In the genomic region with DNA sequence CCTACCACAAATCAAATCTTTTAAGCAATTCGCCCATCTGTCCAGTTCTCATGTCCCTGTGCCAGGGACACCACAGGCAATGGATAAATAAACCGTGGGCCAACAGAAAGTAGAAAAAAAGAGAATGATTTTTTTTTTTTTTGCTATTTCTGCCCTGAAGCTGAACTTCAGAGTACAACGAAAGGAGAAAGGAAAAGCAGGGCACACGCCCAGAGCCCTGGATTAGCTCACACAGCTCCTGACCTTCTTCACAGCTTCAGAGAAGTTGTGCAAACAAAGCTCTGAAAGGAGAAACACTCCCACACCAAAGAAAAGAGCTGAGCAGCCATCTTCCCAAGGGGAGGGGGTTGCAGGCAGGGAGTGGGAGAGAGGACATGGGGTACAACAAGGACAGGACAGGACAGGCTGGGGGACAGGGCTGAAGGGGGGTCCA, we compare ENCODE assay signal across 9 mouse cellular contexts. TPM values are rescaled to one million over a fixed set of nuclear protein-coding genes. Genes with fewer than 3 reads are reported as not detected.
DNase-seq lines count a peak whose midpoint lies in the region; ATAC-seq lines count a peak whose summit lies in the region.
"Had no signal": no experiment of that assay in that cellular context is flagged by ENCODE, and none has a peak within 500 bp of the region (broad histone marks: within the 10 kb centered on the region; RNA-seq: fewer than 3 reads in every experiment).

No protein-coding gene starts in this region.

- peaks cover 86% of the 10 kb centered on the region for H3K4me1 ChIP-seq in kidney, embryonic 16.5 days (ENCODE audit: insufficient read depth, low read length)
- H3K4me1 ChIP-seq in embryonic facial prominence, embryonic 10.5 days, result peaks cover 86% of the 10 kb centered on the region
- peaks cover 60% of the 10 kb centered on the region for H3K4me1 ChIP-seq in hindbrain, embryonic 14.5 days (replicated peaks; ENCODE audit: control insufficient read depth, insufficient read depth, low read length)
- peaks cover 70% of the 10 kb centered on the region for H3K4me1 ChIP-seq in midbrain, embryonic 13.5 days (replicated peaks)

- peak overlapping the region; percentile 59 for H3K27ac ChIP-seq in kidney, embryonic 16.5 days (ENCODE audit: low read length)
- H3K27ac ChIP-seq in embryonic facial prominence, embryonic 10.5 days (replicated peaks), result peak overlapping the region; percentile 32
- H3K27ac ChIP-seq in hindbrain, embryonic 14.5 days, result peak overlapping the region; percentile 29; the same call in 1 of the 2 replicates
- 0 out of 2 replicates have a peak overlapping the region, but pooled peaks have one; percentile 39 for H3K27ac ChIP-seq in midbrain, embryonic 13.5 days

- no peak for DNase-seq in kidney, postnatal 36 days
- no peak for DNase-seq in embryonic facial prominence, embryonic 10.5 days (ENCODE audit: low spot score)
- DNase-seq in hindbrain, embryonic 14.5 days (ENCODE audit: low spot score), result no peak
- no peak for DNase-seq in cerebellum, adult 8-10 months
- no peak for DNase-seq in spleen, postnatal 36 days (ENCODE audit: low spot score in 2 of 2)
- DNase-seq: kidney, postnatal 25 days; right cerebral cortex, postnatal 4 days had no signal

- no peaks in the 10 kb centered on the region for H3K36me3 ChIP-seq in kidney, embryonic 16.5 days (ENCODE audit: insufficient read depth, low read length)
- H3K36me3 ChIP-seq in embryonic facial prominence, embryonic 10.5 days (replicated peaks), result peaks cover 8% of the 10 kb centered on the region
- H3K36me3 ChIP-seq in hindbrain, embryonic 14.5 days (replicated peaks; ENCODE audit: control insufficient read depth, insufficient read depth), result no peaks in the 10 kb centered on the region
- peaks cover under 1% of the 10 kb centered on the region; the same call in 1 of the 2 replicates for H3K36me3 ChIP-seq in midbrain, embryonic 13.5 days

- no peak for ATAC-seq in kidney, embryonic 16.5 days (ENCODE audit: low FRiP score, low TSS enrichment)
- ATAC-seq in hindbrain, embryonic 14.5 days (ENCODE audit: low FRiP score), result no peak
- no peak for ATAC-seq in midbrain, embryonic 13.5 days

- no peaks in the 10 kb centered on the region for H3K27me3 ChIP-seq in kidney, embryonic 16.5 days (ENCODE audit: insufficient read depth, low read length)
- H3K27me3 ChIP-seq in embryonic facial prominence, embryonic 10.5 days (replicated peaks; ENCODE audit: low read depth, poor library complexity, severe bottlenecking), result no peaks in the 10 kb centered on the region
- no peaks in the 10 kb centered on the region for H3K27me3 ChIP-seq in hindbrain, embryonic 14.5 days (ENCODE audit: control insufficient read depth, insufficient read depth, low read length)
- no peaks in the 10 kb centered on the region for H3K27me3 ChIP-seq in midbrain, embryonic 13.5 days

- H3K9me3 ChIP-seq in kidney, embryonic 16.5 days (ENCODE audit: low read length), result no peaks in the 10 kb centered on the region
- no peaks in the 10 kb centered on the region for H3K9me3 ChIP-seq in embryonic facial prominence, embryonic 10.5 days
- no peaks in the 10 kb centered on the region for H3K9me3 ChIP-seq in hindbrain, embryonic 14.5 days (ENCODE audit: control insufficient read depth, low read length)
- H3K9me3 ChIP-seq in midbrain, embryonic 13.5 days, result no peaks in the 10 kb centered on the region

- H3K4me2 ChIP-seq in kidney, embryonic 16.5 days (replicated peaks; ENCODE audit: low read depth, low read length), result no peak overlapping the region
- H3K4me2 ChIP-seq in hindbrain, embryonic 14.5 days (replicated peaks), result no peak overlapping the region
- H3K4me2 ChIP-seq in midbrain, embryonic 13.5 days (replicated peaks), result no peak overlapping the region

- no peak overlapping the region for H3K4me3 ChIP-seq in kidney, embryonic 16.5 days (ENCODE audit: low read length)
- no peak overlapping the region for H3K4me3 ChIP-seq in embryonic facial prominence, embryonic 10.5 days
- H3K4me3 ChIP-seq in hindbrain, embryonic 14.5 days (replicated peaks; ENCODE audit: low read length), result no peak overlapping the region
- H3K4me3 ChIP-seq in midbrain, embryonic 13.5 days (replicated peaks), result no peak overlapping the region

- 35% methylated on average over 4 of the region's 4 CpGs for WGBS in kidney, embryonic 16.5 days
- 49% methylated on average over 4 of the region's 4 CpGs for WGBS in embryonic facial prominence, embryonic 10.5 days
- WGBS in hindbrain, embryonic 14.5 days, result 37% methylated on average over 4 of the region's 4 CpGs
- WGBS in midbrain, embryonic 13.5 days, result 33% methylated on average over 4 of the region's 4 CpGs

- 0 out of 2 replicates have a peak overlapping the region, but pooled peaks have one; percentile 14 for H3K9ac ChIP-seq in kidney, embryonic 16.5 days (replicated peaks; ENCODE audit: low read length)
- no peak overlapping the region for H3K9ac ChIP-seq in hindbrain, embryonic 14.5 days
- peak overlapping the region; percentile 23; the same call in 1 of the 2 replicates for H3K9ac ChIP-seq in midbrain, embryonic 13.5 days (replicated peaks)

RNA-seq across cellular contexts. Expression of a gene that starts 12.6 kb away (rescaled TPM):
- polyA plus RNA-seq in kidney, embryonic 16.5 days (2015; fragmentation: Nextera tagmentation; extraction: Ambion mirVana), result 130 and 138 TPM in 2 replicates
- polyA plus RNA-seq in embryonic facial prominence, embryonic 10.5 days (2016; fragmentation: Nextera tagmentation; extraction: Ambion mirVana), result 137 and 149 TPM in 2 replicates
- polyA plus RNA-seq in hindbrain, embryonic 14.5 days (2014; fragmentation: Nextera tagmentation; extraction: Ambion mirVana), result 238 and 309 TPM in 2 replicates
- polyA plus RNA-seq in midbrain, embryonic 13.5 days (2015; fragmentation: Nextera tagmentation; extraction: Ambion mirVana), result 79.8 and 105 TPM in 2 replicates

RNA-seq across cellular contexts. Expression of a gene that starts 34.3 kb away (rescaled TPM):
- polyA plus RNA-seq in kidney, embryonic 16.5 days (2015; fragmentation: Nextera tagmentation; extraction: Ambion mirVana), result 20.4 and 22.4 TPM in 2 replicates
- 10.4 and 11.3 TPM in 2 replicates for polyA plus RNA-seq in embryonic facial prominence, embryonic 10.5 days (2016; fragmentation: Nextera tagmentation; extraction: Ambion mirVana)
- 15.1 and 19.1 TPM in 2 replicates for polyA plus RNA-seq in hindbrain, embryonic 14.5 days (2014; fragmentation: Nextera tagmentation; extraction: Ambion mirVana)
- polyA plus RNA-seq in midbrain, embryonic 13.5 days (2015; fragmentation: Nextera tagmentation; extraction: Ambion mirVana), result 12.7 and 13.0 TPM in 2 replicates

RNA-seq across cellular contexts. Expression of a gene that starts 49.5 kb away (rescaled TPM):
- polyA plus RNA-seq in kidney, embryonic 16.5 days (2015; fragmentation: Nextera tagmentation; extraction: Ambion mirVana), result 16.5 and 19.7 TPM in 2 replicates
- 12.8 and 14.5 TPM in 2 replicates for polyA plus RNA-seq in embryonic facial prominence, embryonic 10.5 days (2016; fragmentation: Nextera tagmentation; extraction: Ambion mirVana)
- 6.5 and 7.4 TPM in 2 replicates for polyA plus RNA-seq in hindbrain, embryonic 14.5 days (2014; fragmentation: Nextera tagmentation; extraction: Ambion mirVana)
- polyA plus RNA-seq in midbrain, embryonic 13.5 days (2015; fragmentation: Nextera tagmentation; extraction: Ambion mirVana), result 10.9 and 11.0 TPM in 2 replicates
